19 mouse cellular contexts compared by ENCODE assay signal in the genomic region with DNA sequence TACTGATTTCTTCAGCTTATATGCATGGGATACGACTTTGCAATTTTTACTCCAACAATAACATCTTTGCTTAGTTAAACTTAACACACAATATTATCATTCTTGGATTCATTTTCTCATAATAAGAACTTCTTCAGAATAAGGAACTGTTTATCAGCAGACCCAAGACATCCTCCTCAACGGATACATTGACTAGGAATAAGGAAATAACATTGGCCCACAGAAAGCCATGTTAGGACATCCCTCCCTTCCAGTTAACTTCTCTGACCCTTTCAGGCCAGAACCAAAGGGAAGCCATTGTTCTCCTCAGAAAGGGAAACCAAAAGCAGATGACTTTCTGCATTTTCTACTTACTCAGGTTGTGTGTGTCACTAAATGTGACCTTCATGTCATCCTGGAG. TPM values are rescaled to one million over a fixed set of nuclear protein-coding genes. Genes with fewer than 3 reads are reported as not detected.
"Had no signal": no experiment of that assay in that cellular context is flagged by ENCODE, and none has a peak within 500 bp of the region (broad histone marks: within the 10 kb centered on the region; RNA-seq: fewer than 3 reads in every experiment).

No protein-coding gene starts in this region.

- DNase-seq: lung, adult 2 months; lung, postnatal 14 days; lung, postnatal 36 days; right cerebral cortex, postnatal 14 days; thymus, adult 2 months; thymus, postnatal 25 days had no signal

- H3K9me3 ChIP-seq: lung, embryonic 15.5 days; midbrain, embryonic 13.5 days; midbrain, embryonic 15.5 days; neural tube, embryonic 12.5 days; stomach, embryonic 15.5 days had no signal

- H3K4me1 ChIP-seq: lung, embryonic 15.5 days; midbrain, embryonic 13.5 days; midbrain, embryonic 15.5 days; neural tube, embryonic 12.5 days; stomach, embryonic 15.5 days had no signal

- H3K4me3 ChIP-seq: lung, embryonic 15.5 days; megakaryocyte, embryonic 14.5 days; midbrain, embryonic 13.5 days; midbrain, embryonic 15.5 days; neural tube, embryonic 12.5 days; stomach, embryonic 15.5 days had no signal

- H3K4me2 ChIP-seq: lung, embryonic 15.5 days; midbrain, embryonic 11.5 days; midbrain, embryonic 13.5 days; midbrain, embryonic 15.5 days; neural tube, embryonic 12.5 days; stomach, embryonic 15.5 days had no signal

- H3K27ac ChIP-seq: lung, embryonic 15.5 days; macrophage; midbrain, embryonic 13.5 days; midbrain, embryonic 15.5 days; neural tube, embryonic 12.5 days; stomach, embryonic 15.5 days; stomach, postnatal 0 days had no signal

- ATAC-seq: lung, postnatal 0 days; midbrain, embryonic 13.5 days; midbrain, embryonic 15.5 days had no signal

- H3K36me3 ChIP-seq: lung, embryonic 15.5 days; midbrain, embryonic 13.5 days; midbrain, embryonic 15.5 days; neural tube, embryonic 12.5 days; stomach, embryonic 15.5 days had no signal

- H3K27me3 ChIP-seq: lung, embryonic 15.5 days; megakaryocyte, embryonic 14.5 days; midbrain, embryonic 13.5 days; midbrain, embryonic 15.5 days; neural tube, embryonic 12.5 days; stomach, embryonic 15.5 days had no signal

- H3K9ac ChIP-seq: lung, embryonic 15.5 days; midbrain, embryonic 13.5 days; midbrain, embryonic 15.5 days; neural tube, embryonic 12.5 days; stomach, embryonic 15.5 days had no signal

RNA-seq across cellular contexts. Expression of gene Serpina3f, which starts 16.4 kb away (rescaled TPM):
- polyA plus RNA-seq: neural tube, embryonic 12.5 days; neural tube, embryonic 14.5 days had no signal

RNA-seq across cellular contexts. Expression of gene Serpina3i, which starts 32.2 kb away (rescaled TPM):
- total RNA-seq: monocyte, adult 5-6 weeks had no signal
- polyA plus RNA-seq: macrophage; midbrain, embryonic 13.5 days; midbrain, postnatal 0 days had no signal
